Mouse (Mus musculus): ENCODE data around the gene Snrpa1.

GRCm38 (mm10) chr7:66118046-66118445, 59.2 kb downstream of the Snrpa1 start:
- TF ChIP-seq POLR2A (IDR thresholded peaks at IDR 0.05; ENCODE audit: extremely low read depth, insufficient read depth, low read length) (no peak), CTCF (IDR thresholded peaks at IDR 0.05; ENCODE audit: extremely low read depth, insufficient read depth, low read length) (no peak)
